32 mouse cellular contexts compared by ENCODE assay signal in genomic region chr2:83226198-83226597, GRCm38 (mm10).
"Had no signal": no experiment of that assay in that cellular context is flagged by ENCODE, and none has a peak within 500 bp of the region (broad histone marks: within the 10 kb centered on the region; RNA-seq: fewer than 3 reads in every experiment).

No protein-coding gene starts in this region.

- H3K27ac ChIP-seq: limb, embryonic 10.5 days; limb, embryonic 12.5 days; limb, embryonic 13.5 days; limb, embryonic 15.5 days; liver, embryonic 12.5 days; liver, embryonic 13.5 days; liver, embryonic 14.5 days; liver, embryonic 15.5 days; lung, embryonic 15.5 days; macrophage; midbrain, embryonic 10.5 days; midbrain, embryonic 12.5 days; midbrain, embryonic 13.5 days; midbrain, embryonic 15.5 days; neural tube, embryonic 12.5 days had no signal

- H3K9ac ChIP-seq: limb, embryonic 12.5 days; limb, embryonic 13.5 days; limb, embryonic 15.5 days; liver, embryonic 12.5 days; liver, embryonic 13.5 days; liver, embryonic 14.5 days; liver, embryonic 15.5 days; liver, postnatal 0 days; lung, embryonic 14.5 days; lung, embryonic 15.5 days; midbrain, embryonic 12.5 days; midbrain, embryonic 13.5 days; midbrain, embryonic 15.5 days; neural tube, embryonic 12.5 days had no signal

- ATAC-seq: liver, embryonic 12.5 days; liver, postnatal 0 days; lung, postnatal 0 days; midbrain, embryonic 13.5 days; midbrain, embryonic 15.5 days; midbrain, embryonic 16.5 days had no signal

- H3K4me2 ChIP-seq: limb, embryonic 12.5 days; limb, embryonic 13.5 days; limb, embryonic 15.5 days; liver, embryonic 11.5 days; liver, embryonic 12.5 days; liver, embryonic 13.5 days; liver, embryonic 15.5 days; lung, embryonic 14.5 days; lung, embryonic 15.5 days; midbrain, embryonic 11.5 days; midbrain, embryonic 12.5 days; midbrain, embryonic 13.5 days; midbrain, embryonic 15.5 days; neural tube, embryonic 12.5 days had no signal

- H3K36me3 ChIP-seq: limb, embryonic 10.5 days; limb, embryonic 12.5 days; limb, embryonic 13.5 days; limb, embryonic 15.5 days; liver, embryonic 12.5 days; liver, embryonic 13.5 days; liver, embryonic 15.5 days; lung, embryonic 15.5 days; midbrain, embryonic 10.5 days; midbrain, embryonic 12.5 days; midbrain, embryonic 13.5 days; midbrain, embryonic 15.5 days; neural tube, embryonic 12.5 days had no signal

- DNase-seq: left cerebral cortex, postnatal 4 days; liver; liver, embryonic 13.5 days; liver, postnatal 0 days; lung, adult 18-20 months; lung, adult 2 months; lung, embryonic 14.5 days; lung, postnatal 10 days; lung, postnatal 14 days; lung, postnatal 36 days; lung, postnatal 4 days; midbrain, embryonic 14.5 days had no signal

- H3K4me1 ChIP-seq: limb, embryonic 10.5 days; limb, embryonic 12.5 days; limb, embryonic 13.5 days; limb, embryonic 15.5 days; liver, embryonic 12.5 days; liver, embryonic 13.5 days; liver, embryonic 15.5 days; lung, embryonic 15.5 days; megakaryocyte, embryonic 14.5 days; midbrain, embryonic 10.5 days; midbrain, embryonic 12.5 days; midbrain, embryonic 13.5 days; midbrain, embryonic 15.5 days; neural tube, embryonic 12.5 days had no signal

- H3K27me3 ChIP-seq: limb, embryonic 12.5 days; limb, embryonic 13.5 days; limb, embryonic 15.5 days; liver, embryonic 12.5 days; liver, embryonic 13.5 days; liver, embryonic 15.5 days; lung, embryonic 15.5 days; megakaryocyte, embryonic 14.5 days; midbrain, embryonic 12.5 days; midbrain, embryonic 13.5 days; midbrain, embryonic 15.5 days; neural tube, embryonic 12.5 days had no signal

- H3K9me3 ChIP-seq: limb, embryonic 10.5 days; limb, embryonic 12.5 days; limb, embryonic 13.5 days; limb, embryonic 15.5 days; liver, embryonic 12.5 days; liver, embryonic 15.5 days; lung, embryonic 15.5 days; midbrain, embryonic 10.5 days; midbrain, embryonic 12.5 days; midbrain, embryonic 13.5 days; midbrain, embryonic 15.5 days; neural tube, embryonic 12.5 days had no signal

- H3K4me3 ChIP-seq: limb, embryonic 10.5 days; limb, embryonic 12.5 days; limb, embryonic 13.5 days; limb, embryonic 15.5 days; liver, embryonic 12.5 days; liver, embryonic 13.5 days; liver, embryonic 15.5 days; lung, embryonic 15.5 days; megakaryocyte, embryonic 14.5 days; midbrain, embryonic 10.5 days; midbrain, embryonic 12.5 days; midbrain, embryonic 13.5 days; midbrain, embryonic 15.5 days; myocyte; neural tube, embryonic 12.5 days had no signal
